Mouse (Mus musculus) neutrophil, adult 5-6 weeks (primary cell): ENCODE measurements around the gene Gm17783. TPM values are rescaled to one million over a fixed set of nuclear protein-coding genes. Genes with fewer than 3 reads are reported as not detected.
"Not testable (repeated sequence)": the region's sequence is repeated elsewhere in the genome, so short reads cannot be mapped to it uniquely, and the experiment has no call there.

ENCODE experiments used
- ATAC-seq: fragments of 151-379, 151-347 bp; 2 replicates; pipeline ENCODE4 v1.8.0; 2017; ENCODE audit warnings: mild to moderate bottlenecking, moderate TSS enrichment; ENCODE audit not compliant: insufficient number of reproducible peaks, poor library complexity, low FRiP score, severe bottlenecking; ENCODE audit errors: extremely low read depth
- total RNA-seq: library from RNA; stranded (forward); fragments of 200-1000 nt; gene quantifications from 2 replicates; pipeline ENCODE4 v1.2.3, GENCODE M21; 2017

Gm17783 gene
- total RNA-seq, result not detected in 2 replicates

DNA sequence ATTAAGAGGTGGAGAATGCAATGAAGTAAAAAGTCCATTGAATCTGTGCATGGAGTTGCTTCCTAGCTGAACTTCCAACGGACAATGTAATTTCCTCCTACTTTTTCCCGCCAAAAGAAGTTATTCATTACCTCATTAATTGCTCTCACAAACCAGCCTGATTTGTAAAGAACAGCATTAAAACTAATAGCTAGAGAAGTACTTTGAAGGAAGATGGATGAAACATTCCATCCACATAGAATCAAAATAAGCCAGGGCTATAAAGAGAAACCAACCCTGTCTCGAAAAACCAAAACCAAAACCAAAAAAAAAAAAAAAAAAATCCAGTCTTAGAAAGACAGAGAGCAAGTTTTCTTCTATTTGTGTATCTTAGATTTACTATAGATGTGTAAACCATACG, at the start of gene Gm17783:
TSS of gene Gm17783 (minus strand) at position 101 of the 400 bp plus-strand sequence.
- no peak for ATAC-seq

DNA sequence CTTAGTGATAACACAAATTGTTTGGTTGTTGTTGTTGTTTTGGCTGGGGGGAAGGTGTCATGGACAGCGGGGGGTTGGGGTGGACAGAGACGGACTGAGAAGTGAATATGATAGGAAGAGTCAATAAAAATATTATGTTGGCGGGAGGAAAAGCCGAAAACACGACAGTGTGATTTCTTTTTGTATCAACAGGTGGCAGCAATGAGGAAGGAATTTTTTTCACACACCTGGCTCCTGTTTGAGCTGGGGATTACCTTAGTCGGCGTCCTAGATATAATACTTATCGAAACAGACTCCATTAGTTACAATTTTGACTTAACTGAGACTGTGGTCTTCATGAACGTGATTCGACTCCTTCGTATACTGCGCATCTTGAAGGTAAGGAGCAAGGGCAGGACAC, 48.0 kb upstream of the Gm17783 start:
- no peak for ATAC-seq

DNA sequence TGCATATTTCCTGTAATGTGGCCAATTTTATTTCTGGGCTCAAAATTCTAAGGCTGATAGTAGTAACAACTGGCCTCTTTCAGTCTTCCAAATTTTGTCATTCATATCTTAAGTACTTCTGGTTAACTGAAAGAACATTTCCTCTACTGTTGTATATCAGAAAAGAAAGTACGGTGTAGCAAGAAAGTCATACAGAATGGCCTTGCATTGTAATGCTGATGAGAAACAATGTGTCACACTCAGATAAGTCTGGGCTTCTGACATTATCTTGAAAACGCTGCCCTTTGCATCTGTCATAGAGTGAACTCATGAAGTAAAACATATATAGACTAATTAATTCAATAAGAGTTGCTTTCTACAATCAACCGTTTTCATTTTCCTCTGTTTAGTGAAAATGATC, 40.5 kb upstream of the Gm17783 start:
- ATAC-seq, result no peak

DNA sequence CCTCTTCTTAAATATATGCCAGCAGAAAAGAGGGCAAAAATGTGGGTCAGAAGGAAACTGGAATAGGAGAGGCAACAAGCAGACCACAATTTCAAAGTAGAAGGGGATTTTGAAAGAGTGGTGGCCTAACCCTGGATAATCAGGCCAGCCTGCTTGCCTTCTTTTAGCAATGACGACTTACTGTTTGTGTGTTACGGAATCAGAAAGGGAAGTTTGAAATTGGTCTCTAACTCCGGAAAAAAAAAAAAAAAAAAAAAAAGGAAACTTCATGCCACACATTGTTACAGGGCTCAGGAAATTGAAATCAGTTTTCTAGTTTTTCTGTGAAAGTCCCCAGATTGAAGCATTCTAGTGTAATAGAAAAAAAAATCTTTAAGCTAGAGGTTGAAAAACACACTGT, 29.9 kb upstream of the Gm17783 start:
- ATAC-seq, result no peak

DNA sequence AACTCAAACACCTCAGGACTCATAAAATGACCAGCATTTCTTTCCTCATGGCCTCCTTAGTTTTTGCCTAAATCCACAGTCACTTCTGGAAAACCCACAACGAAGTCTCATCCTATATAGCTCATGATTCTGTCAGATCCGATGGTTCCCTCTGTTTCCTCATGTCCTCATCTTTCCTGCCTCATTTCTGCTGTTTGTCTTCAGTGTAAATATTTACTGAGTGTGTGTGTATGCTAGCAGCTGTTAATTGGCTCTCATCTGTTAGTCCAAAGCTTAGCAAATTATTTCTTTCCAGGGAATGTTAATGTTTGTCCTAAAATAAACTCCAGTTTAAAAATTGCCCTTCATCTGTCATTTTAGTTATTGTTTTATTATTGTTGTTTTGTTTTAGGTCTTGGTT, 19.7 kb upstream of the Gm17783 start:
- ATAC-seq, result no peak

DNA sequence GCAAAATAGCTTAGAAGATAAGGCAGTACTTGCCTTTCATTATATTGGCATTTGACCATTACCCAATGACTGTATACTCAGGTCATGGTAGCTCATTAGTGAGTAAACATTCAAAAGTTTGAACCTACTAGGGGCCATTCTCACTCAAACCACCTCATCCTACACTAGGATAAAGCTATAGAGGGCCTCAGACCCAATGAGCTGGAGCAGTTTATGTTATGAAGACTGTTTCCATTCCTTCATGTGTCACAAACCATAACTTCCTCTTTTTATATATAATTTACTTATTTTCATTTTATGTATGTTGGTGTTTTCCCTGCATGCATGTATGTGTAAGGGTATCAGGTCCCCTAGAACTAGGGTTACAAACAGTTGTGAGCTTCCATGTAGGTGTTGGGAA, 16.1 kb upstream of the Gm17783 start:
- 0 out of 2 replicates have a peak, but pooled peaks have one; percentile 23 for ATAC-seq

DNA sequence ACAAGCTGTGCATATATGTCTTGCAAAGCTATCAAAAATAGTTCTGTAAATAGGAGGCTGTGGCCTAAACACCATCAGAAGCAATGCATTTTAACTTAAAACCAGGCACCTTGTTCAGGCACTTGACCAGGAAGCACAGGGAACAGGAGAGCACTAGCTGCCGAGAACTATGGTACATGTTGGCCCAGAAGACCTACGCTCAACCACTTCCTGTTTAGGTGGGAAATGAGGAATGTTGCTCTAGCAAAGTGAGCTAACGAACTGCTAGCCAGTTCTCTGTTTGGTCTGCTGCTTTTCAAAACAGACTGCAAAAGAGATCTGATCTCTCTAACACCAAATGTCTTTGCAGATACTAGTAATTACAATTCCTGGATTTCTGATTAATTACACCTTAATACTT, 12.5 kb upstream of the Gm17783 start:
- ATAC-seq, result no peak

DNA sequence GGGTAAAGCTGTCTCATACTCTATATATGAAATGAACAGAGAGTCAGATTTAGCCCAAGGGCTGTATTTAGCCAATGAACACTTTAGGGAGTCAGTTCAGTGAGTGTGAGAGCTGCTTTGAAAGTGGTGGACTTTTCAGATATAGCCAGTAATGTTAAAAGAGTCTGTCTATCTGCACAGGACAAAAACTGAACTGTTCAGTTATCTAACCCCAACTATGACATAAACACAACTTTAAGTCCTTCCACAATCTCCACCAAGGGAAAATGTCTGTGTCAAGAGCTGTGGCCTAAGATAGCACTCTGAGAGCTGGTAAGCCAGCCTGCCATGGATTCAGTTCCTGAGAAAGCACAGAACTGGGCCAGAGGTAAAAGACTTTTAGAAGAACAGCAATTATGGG, 10.3 kb upstream of the Gm17783 start:
- ATAC-seq, result no peak

DNA sequence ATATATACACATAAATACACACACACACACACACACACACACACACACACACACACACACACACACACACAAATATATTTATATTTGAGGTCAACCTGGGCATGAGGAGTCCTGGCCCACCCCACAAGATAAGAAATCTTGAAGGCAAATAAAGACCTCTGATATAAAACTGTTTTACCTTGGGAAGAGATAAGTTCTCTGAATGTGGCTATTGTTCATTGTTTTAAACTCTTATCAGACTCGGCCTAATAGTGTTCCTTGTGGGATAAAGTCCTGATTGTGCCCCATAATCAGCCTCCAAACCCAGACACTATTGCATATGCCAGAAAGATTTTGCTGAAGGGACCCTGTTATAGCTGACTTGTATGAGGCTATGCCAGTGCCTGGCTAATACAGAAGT, 6.5 kb upstream of the Gm17783 start:
- not testable (repeated sequence) for ATAC-seq

DNA sequence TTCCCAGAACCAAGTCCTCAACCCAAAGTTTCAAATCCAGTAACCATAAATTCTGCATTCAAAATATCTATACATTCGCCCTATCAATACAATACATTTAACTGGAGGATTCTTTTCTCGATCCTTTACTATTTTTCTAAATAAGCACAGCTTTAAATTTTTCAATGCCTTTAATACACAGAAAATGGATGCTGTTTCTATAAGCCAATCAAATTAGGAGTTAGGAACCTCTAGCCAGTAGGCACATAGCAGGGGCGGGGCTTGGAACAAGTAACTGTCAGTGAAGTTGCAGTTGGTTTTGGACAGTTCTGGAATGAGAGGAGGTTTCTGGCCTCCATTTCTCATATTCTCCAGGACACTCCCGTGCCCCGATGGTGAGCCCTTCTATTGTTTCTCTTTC, 3.2 kb upstream of the Gm17783 start, which contains the start of gene Slc9c1:
TSS of gene Slc9c1 (plus strand) at position 301 of the 400 bp plus-strand sequence.
- ATAC-seq, result no peak

DNA sequence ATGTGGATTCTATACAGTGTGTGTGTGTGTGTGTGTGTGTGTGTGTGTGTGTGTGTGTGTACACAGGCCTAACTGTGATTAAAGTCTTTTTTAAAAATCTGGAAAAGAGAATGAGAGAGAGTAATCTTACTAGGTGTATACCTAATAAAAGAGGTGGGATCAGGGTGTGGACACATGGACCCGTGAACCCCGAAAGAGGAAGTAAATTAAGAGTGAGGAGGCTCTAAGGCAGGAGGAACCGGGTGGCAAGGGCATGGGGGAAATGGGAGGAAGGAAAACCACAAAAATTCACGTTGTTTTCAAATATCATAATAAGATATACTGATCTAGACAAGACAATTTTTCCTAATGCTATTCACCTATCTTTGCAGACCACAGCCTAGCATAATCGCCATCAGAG, 6.3 kb downstream of the Gm17783 start:
- ATAC-seq, result no peak

DNA sequence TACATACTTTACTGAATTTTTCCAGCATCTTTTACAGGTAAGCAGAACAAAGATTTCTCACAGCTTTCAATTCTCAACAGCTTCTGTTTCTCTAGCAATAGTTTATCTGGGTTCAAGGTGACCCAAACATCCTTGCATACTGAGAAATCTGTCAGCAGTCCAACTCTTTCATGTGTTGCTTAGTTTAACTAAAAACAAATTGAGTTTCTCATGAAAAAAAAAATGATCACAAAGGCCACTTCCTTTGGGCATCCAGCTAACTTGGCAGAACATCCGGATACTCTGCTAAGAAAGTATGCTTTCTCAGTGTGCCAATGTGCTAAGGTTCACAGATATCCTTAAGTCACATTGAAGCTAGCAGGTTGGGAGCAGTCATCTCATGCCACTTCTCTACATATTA, 36.5 kb downstream of the Gm17783 start:
- ATAC-seq, result no peak

DNA sequence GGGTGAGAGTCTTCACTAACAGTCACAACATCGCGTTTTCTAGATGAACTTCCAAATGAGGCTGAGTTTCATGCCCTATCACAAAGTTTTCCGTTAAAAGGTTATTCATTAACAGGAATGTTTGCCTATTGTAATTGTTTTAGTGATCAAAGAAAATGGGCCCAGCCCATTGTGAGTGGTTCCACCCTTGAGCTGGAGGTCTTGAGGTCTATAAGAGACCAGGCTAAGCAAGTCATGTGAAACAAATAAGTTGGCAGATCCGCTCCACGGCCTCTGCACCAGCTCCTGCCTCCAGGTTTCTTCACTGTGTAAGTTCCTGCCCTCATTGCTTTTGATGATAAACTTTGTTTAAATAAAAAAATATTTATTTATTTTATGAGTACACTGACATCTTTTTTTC, 38.9 kb downstream of the Gm17783 start, which contains the start of gene Gm609:
TSS of gene Gm609 (minus strand) at position 43 of the 400 bp plus-strand sequence.
- ATAC-seq, result no peak

DNA sequence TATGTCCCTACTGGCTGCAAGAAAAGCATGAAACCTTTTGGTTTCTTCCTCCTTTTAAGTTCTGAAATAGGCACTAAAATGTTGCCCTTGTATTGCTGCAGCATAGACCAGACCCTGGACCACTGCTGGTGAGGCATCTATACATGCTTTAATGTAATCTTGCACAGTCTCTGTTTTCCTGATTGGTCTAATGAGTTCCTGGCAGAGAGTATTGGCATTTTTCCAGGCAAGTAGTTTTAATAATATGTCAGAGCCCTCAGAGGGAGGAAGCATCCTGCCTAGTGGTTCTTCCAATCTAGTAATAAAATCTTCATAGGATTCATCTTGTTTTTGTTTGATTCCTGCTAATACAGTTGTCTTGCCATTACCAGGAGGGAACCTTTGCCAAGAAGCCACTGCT, 54.9 kb downstream of the Gm17783 start:
- ATAC-seq, result no peak

DNA sequence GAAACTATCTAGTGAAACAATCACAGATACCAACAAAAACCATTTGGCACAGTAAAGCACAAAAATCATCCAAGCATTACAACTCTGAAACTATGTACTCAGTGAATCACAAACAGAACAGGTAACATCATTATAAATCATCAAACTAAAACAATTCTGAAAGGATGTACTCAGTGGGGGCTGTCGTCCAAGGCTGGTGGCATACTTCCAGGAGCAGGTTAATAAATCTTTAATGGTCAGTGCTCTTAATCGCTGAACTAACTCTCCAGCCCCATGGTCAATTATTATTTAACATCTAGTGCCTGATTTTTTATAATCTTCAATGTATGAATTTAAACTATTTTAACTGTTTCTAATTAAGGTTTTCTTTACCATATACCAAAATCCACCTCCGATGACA, 60.0 kb downstream of the Gm17783 start:
- not testable (repeated sequence) for ATAC-seq

Other genes with a start within 250 kb of the Gm17783 start
- 51.6 and 53.2 TPM in 2 replicates for gene Cd200, start 123.0 kb downstream of the Gm17783 start, total RNA-seq
- 0.23 TPM in 1 of 2 replicates, not detected in the other for gene Gm609, start 39.1 kb downstream of the Gm17783 start, total RNA-seq
- gene Slc9c1, start 3.3 kb upstream of the Gm17783 start, total RNA-seq, result 0.25 TPM in 1 of 2 replicates, not detected in the other
- gene Gcsam, start 78.3 kb upstream of the Gm17783 start, total RNA-seq, result 0.35 TPM in 1 of 2 replicates, not detected in the other
- gene BC016579, start 122.0 kb upstream of the Gm17783 start, total RNA-seq, result not detected in 2 replicates
- 0.23 and 0.37 TPM in 2 replicates for gene Tmprss7, start 161.6 kb upstream of the Gm17783 start, total RNA-seq
- gene Tagln3, start 192.6 kb upstream of the Gm17783 start, total RNA-seq, result 0.37 and 1.2 TPM in 2 replicates
- gene Abhd10, start 210.9 kb upstream of the Gm17783 start, total RNA-seq, result 21.4 and 21.6 TPM in 2 replicates